Mouse (Mus musculus) MEL (cell line): ENCODE results near the gene Zfp612. TPM values are rescaled to one million over a fixed set of nuclear protein-coding genes. Genes with fewer than 3 reads are reported as not detected.

Experiments
- DNase-seq: peaks from one replicate; pipeline ENCODE4 v3.0.0; 2011; ENCODE audit warnings: low read depth, low spot score
- H3K27ac ChIP-seq: 2 replicates; pipeline ENCODE4 v1.5.1; 2012; ENCODE audit warnings: low read depth, mild to moderate bottlenecking, control low read depth, low read length, moderate library complexity; ENCODE audit not compliant: control insufficient read depth
- H3K27me3 ChIP-seq, 2 experiments: fragments of 150-350 bp in 1 of 2; sonication (generic) in 1 of 2; 2 replicates each; pipeline ENCODE4 v1.6.1; 2012; ENCODE audit warnings: low read length in 2 of 2, mild to moderate bottlenecking in 2 of 2, improper control_type of control experiment in 1 of 2, moderate library complexity in 1 of 2; ENCODE audit not compliant: insufficient read depth in 2 of 2, control insufficient read depth in 1 of 2
- H3K36me3 ChIP-seq, 2 experiments: 2 replicates each; pipeline ENCODE4 v1.6.1; 2012 to 2014; ENCODE audit warnings: low read length in 2 of 2, improper control_type of control experiment in 1 of 2, inconsistent platforms in 1 of 2, mild to moderate bottlenecking in 1 of 2; ENCODE audit not compliant: insufficient read depth in 2 of 2, control insufficient read depth in 1 of 2
- H3K4me1 ChIP-seq, 2 experiments: fragments of 150-350 bp in 1 of 2; sonication (generic) in 1 of 2; 2 replicates each; pipeline ENCODE4 v1.6.1; 2012; ENCODE audit warnings: low read length in 2 of 2, improper control_type of control experiment in 1 of 2, mild to moderate bottlenecking in 1 of 2; ENCODE audit not compliant: insufficient read depth in 2 of 2, control insufficient read depth in 1 of 2
- H3K4me3 ChIP-seq, 2 experiments: fragments of 150-350 bp in 1 of 2; sonication (generic) in 1 of 2; 2 replicates each; pipeline ENCODE4 v1.5.1; 2012; ENCODE audit warnings: low read depth in 2 of 2, low read length in 2 of 2, mild to moderate bottlenecking in 2 of 2, moderate library complexity in 2 of 2, control low read depth in 1 of 2, improper control_type of control experiment in 1 of 2; ENCODE audit not compliant: control insufficient read depth in 1 of 2, insufficient read depth in 1 of 2
- H3K79me2 ChIP-seq: 2 replicates; pipeline ENCODE4 v1.6.1; 2012; ENCODE audit warnings: mild to moderate bottlenecking, low read length, moderate library complexity; ENCODE audit not compliant: control insufficient read depth, poor library complexity, insufficient read depth
- H3K9ac ChIP-seq: 2 replicates; pipeline ENCODE4 v1.6.1; 2012; ENCODE audit warnings: low read depth, mild to moderate bottlenecking, control low read depth, low read length, moderate library complexity; ENCODE audit not compliant: control insufficient read depth, poor library complexity, severe bottlenecking
- H3K9me3 ChIP-seq: fragments of 150-350 bp; sonication (generic); replicated peaks from 2 replicates; pipeline ENCODE4 v1.6.1; 2012; ENCODE audit warnings: mild to moderate bottlenecking, low read length, improper control_type of control experiment, moderate library complexity; ENCODE audit not compliant: insufficient read depth
- BHLHE40 ChIP-seq: IDR thresholded peaks from 2 replicates; pipeline ENCODE4 v1.6.1; 2012; ENCODE audit warnings: low read depth, mild to moderate bottlenecking, inconsistent platforms, low read length, improper control_type of control experiment, borderline replicate concordance
- CHD1 ChIP-seq: IDR thresholded peaks from 2 replicates; pipeline ENCODE4 v1.6.1; 2012; ENCODE audit warnings: low read depth, mild to moderate bottlenecking, inconsistent platforms, low read length, improper control_type of control experiment
- CTCF ChIP-seq, 3 experiments: IDR thresholded peaks in 2 of 3; conservative IDR thresholded peaks in 1 of 3; 2 replicates each; pipeline ENCODE4 v1.5.1; 2011 to 2012; ENCODE audit warnings: low read length in 3 of 3, low read depth in 2 of 3, mild to moderate bottlenecking in 2 of 3, improper control_type of control experiment in 1 of 3, inconsistent platforms in 1 of 3, mixed read lengths in 1 of 3, moderate library complexity in 1 of 3; ENCODE audit not compliant: control insufficient read depth in 1 of 3, insufficient read depth in 1 of 3, poor library complexity in 1 of 3, severe bottlenecking in 1 of 3
- ELF1 ChIP-seq: IDR thresholded peaks from 2 replicates; pipeline ENCODE4 v1.6.1; 2014; ENCODE audit warnings: low read depth, mild to moderate bottlenecking, inconsistent platforms, low read length, improper control_type of control experiment, moderate library complexity
- ETS1 ChIP-seq: IDR thresholded peaks from 2 replicates; pipeline ENCODE4 v1.6.1; 2012; ENCODE audit warnings: low read depth, mild to moderate bottlenecking, inconsistent platforms, low read length, improper control_type of control experiment, moderate library complexity
- GATA1 ChIP-seq: IDR thresholded peaks from 2 replicates; pipeline ENCODE4 v1.6.1; 2011; ENCODE audit warnings: low read depth, low read length, improper control_type of control experiment
- JUND ChIP-seq: IDR thresholded peaks from 2 replicates; pipeline ENCODE4 v1.6.1; 2011; ENCODE audit warnings: low read depth, mild to moderate bottlenecking, improper control_type of control experiment, low read length
- MAX ChIP-seq: IDR thresholded peaks from 2 replicates; pipeline ENCODE4 v1.6.1; 2011; ENCODE audit warnings: low read length, improper control_type of control experiment
- MXI1 ChIP-seq: IDR thresholded peaks from 2 replicates; pipeline ENCODE4 v1.6.1; 2011; ENCODE audit warnings: mild to moderate bottlenecking, low read depth, low read length, improper control_type of control experiment
- MYC ChIP-seq: IDR thresholded peaks from 2 replicates; pipeline ENCODE4 v1.6.1; 2011; ENCODE audit warnings: low read depth, mild to moderate bottlenecking, low read length, improper control_type of control experiment, moderate library complexity
- TBP ChIP-seq: IDR thresholded peaks from 2 replicates; pipeline ENCODE4 v1.8.0; 2011; ENCODE audit warnings: low read depth, low read length, improper control_type of control experiment
- UBTF ChIP-seq: IDR thresholded peaks from 2 replicates; pipeline ENCODE4 v1.6.1; 2012; ENCODE audit warnings: low read depth, mild to moderate bottlenecking, inconsistent platforms, low read length, improper control_type of control experiment, moderate library complexity, borderline replicate concordance; ENCODE audit not compliant: insufficient read depth
- ZNF384 ChIP-seq: IDR thresholded peaks from 2 replicates; pipeline ENCODE4 v1.6.1; 2012; ENCODE audit warnings: low read depth, mild to moderate bottlenecking, inconsistent platforms, low read length, improper control_type of control experiment
- polyA plus RNA-seq, 2 experiments: library from polyadenylated mRNA; stranded (reverse) in 1 of 2; unstranded in 1 of 2; fragments of >175 nt in 1 of 2; fragments of >200 nt in 1 of 2; gene quantifications; 2 replicates each; pipeline versions ENCODE4 v1.2.1 to v1.2.4; 2012; ENCODE audit warnings: low replicate concordance in 2 of 2, low read depth in 1 of 2; ENCODE audit not compliant: insufficient read length in 2 of 2, insufficient read depth in 1 of 2, missing spikeins in 1 of 2
- total RNA-seq: library from RNA; depleted of rRNA; stranded (reverse); fragments of 300-350 nt; gene quantifications from 2 replicates; pipeline ENCODE4 v1.2.3, GENCODE M21; 2012

The Zfp612 gene
- total and polyA plus RNA-seq, 3 experiments: not detected

- Histone ChIP-seq H3K27me3 (no peaks in the 10 kb centered on the region), H3K36me3 (no peaks in the 10 kb centered on the region), H3K4me3 (no peak overlapping the region), H3K27ac (no peak overlapping the region), H3K79me2 (no peaks in the 10 kb centered on the region), H3K9me3 (no peaks in the 10 kb centered on the region), H3K9ac (no peak overlapping the region), H3K4me1 (no peaks in the 10 kb centered on the region)
- no peak for DNase-seq
- TF ChIP-seq GATA1: no peak
- TF ChIP-seq MXI1: no peak
These were observed 40.3 kb upstream of the Zfp612 start for GRCm38 (mm10) chr8:110039216-110039615.

GRCm38 (mm10) chr8:110039659-110040058 is 39.9 kb upstream of the Zfp612 start, which contains the start of gene Chst4:
Chst4 (minus strand) TSS chr8:110039740.
- no peak for TF ChIP-seq JUND

GRCm38 (mm10) chr8:110040509-110040908 is 39.0 kb upstream of the Zfp612 start:
- H3K36me3 ChIP-seq: no peaks in the 10 kb centered on the region
- no peaks in the 10 kb centered on the region for H3K4me1 ChIP-seq
- no peak for DNase-seq
- H3K27ac ChIP-seq: no peak overlapping the region
- no peaks in the 10 kb centered on the region for H3K27me3 ChIP-seq
- no peaks in the 10 kb centered on the region for H3K79me2 ChIP-seq
- H3K4me3 ChIP-seq: no peak overlapping the region
- H3K9me3 ChIP-seq: no peaks in the 10 kb centered on the region
- TF ChIP-seq ZNF384: no peak
- TF ChIP-seq JUND: no peak
- TF ChIP-seq MYC: no peak
- TF ChIP-seq CHD1: no peak
- TF ChIP-seq UBTF: no peak
- TF ChIP-seq ELF1: no peak
- no peak for TF ChIP-seq ETS1
- H3K9ac ChIP-seq: no peak overlapping the region

More at GRCm38 (mm10) chr8:110039659-110040058, 39.9 kb upstream of the Zfp612 start, which contains the start of gene Chst4:
- no peak within 1 kb of the TSS for H3K4me3 ChIP-seq
- H3K4me1 ChIP-seq: no peaks in the 10 kb centered on the region
- no peaks in the 10 kb centered on the region for H3K36me3 ChIP-seq
- no peak for DNase-seq
- H3K9me3 ChIP-seq: no peaks in the 10 kb centered on the region
- no peaks in the 10 kb centered on the region for H3K79me2 ChIP-seq
- no peaks in the 10 kb centered on the region for H3K27me3 ChIP-seq
- no peak within 1 kb of the TSS for H3K9ac ChIP-seq
- no peak within 1 kb of the TSS for H3K27ac ChIP-seq

DNA sequence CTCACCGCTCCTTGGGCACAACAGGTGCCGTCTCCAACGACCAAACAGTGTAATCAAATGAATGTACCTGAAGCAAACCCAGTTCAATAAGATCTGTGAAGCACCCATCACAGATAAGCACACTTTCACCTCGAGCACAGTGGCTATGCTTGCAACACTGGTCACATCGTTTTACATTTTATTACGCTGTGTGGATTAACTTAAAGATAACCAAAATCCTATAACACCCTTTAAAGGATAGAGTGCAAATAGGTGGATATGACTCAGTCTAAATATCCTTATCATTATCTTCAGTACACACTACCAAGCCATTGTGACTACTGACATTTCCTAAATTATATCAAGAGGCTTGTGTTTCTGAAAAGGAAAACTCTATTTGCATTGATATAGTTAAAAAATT is 28.3 kb upstream of the Zfp612 start:
- H3K9ac ChIP-seq: no peak overlapping the region
- no peak for DNase-seq
- H3K4me1 ChIP-seq: no peaks in the 10 kb centered on the region
- H3K27me3 ChIP-seq: no peaks in the 10 kb centered on the region
- no peak overlapping the region for H3K4me3 ChIP-seq
- no peak overlapping the region for H3K27ac ChIP-seq
- no peaks in the 10 kb centered on the region for H3K79me2 ChIP-seq
- H3K36me3 ChIP-seq: no peaks in the 10 kb centered on the region
- H3K9me3 ChIP-seq: no peaks in the 10 kb centered on the region
- TF ChIP-seq CTCF (IDR thresholded peaks at IDR 0.05 in 2 of 3, conservative IDR thresholded peaks at IDR 0.05 in 1 of 3; ENCODE audit: control insufficient read depth in 1 of 3, insufficient read depth in 1 of 3, low read depth in 2 of 3, low read length in 3 of 3, poor library complexity in 1 of 3, severe bottlenecking in 1 of 3) (no peak), TBP (no peak), MAX (no peak), UBTF (no peak), GATA1 (no peak), BHLHE40 (no peak)
